Mouse (Mus musculus) hindbrain, embryonic 10.5 days (tissue): ENCODE measurements at regions not wholly inside any gene's neighbourhood (a gene's known extent, or its start where the extent isn't known, plus 50 kb on each side); places are given as distances from the start of the nearest gene placed in this dataset.

ENCODE experiments used
- DNase-seq: peaks from one replicate; pipeline ENCODE4 v3.0.0-alpha.2; 2017; ENCODE audit warnings: low spot score
- H3K27ac ChIP-seq: fragments of 300-500 bp; sonication (generic); 2 replicates; pipeline ENCODE4 v1.5.1; 2016; ENCODE audit warnings: mild to moderate bottlenecking, moderate library complexity
- H3K27me3 ChIP-seq: fragments of 300-500 bp; sonication (generic); 2 replicates; pipeline ENCODE4 v1.6.1; 2016; ENCODE audit warnings: mild to moderate bottlenecking; ENCODE audit not compliant: poor library complexity, insufficient read depth, severe bottlenecking
- H3K36me3 ChIP-seq: fragments of 300-500 bp; sonication (generic); 2 replicates; pipeline ENCODE4 v1.6.1; 2016; ENCODE audit warnings: mild to moderate bottlenecking, moderate library complexity
- H3K4me1 ChIP-seq: fragments of 300-500 bp; sonication (generic); replicated peaks from 2 replicates; pipeline ENCODE4 v1.6.1; 2016; ENCODE audit warnings: mild to moderate bottlenecking
- H3K4me3 ChIP-seq: fragments of 300-500 bp; sonication (generic); 2 replicates; pipeline ENCODE4 v1.5.1; 2016; ENCODE audit warnings: mild to moderate bottlenecking, moderate library complexity
- H3K9me3 ChIP-seq: fragments of 300-500 bp; sonication (generic); 2 replicates; pipeline ENCODE4 v1.6.1; 2016; ENCODE audit warnings: mild to moderate bottlenecking, moderate library complexity
- WGBS: fragments of 180-500 bp; shearing (Covaris S2); methylation state at CpG from one replicate; pipeline ENCODE4 v1.1.7; 2016; 5-methylcytosine and 5-hydroxymethylcytosine counted together

- no peaks in the 10 kb centered on the region for H3K9me3 ChIP-seq
- no peaks in the 10 kb centered on the region for H3K36me3 ChIP-seq
- 62% methylated on average over 10 of the region's 10 CpGs for WGBS
- no peak overlapping the region for H3K4me3 ChIP-seq
- H3K4me1 ChIP-seq = no peaks in the 10 kb centered on the region
- H3K27ac ChIP-seq = no peak overlapping the region
- no peaks in the 10 kb centered on the region for H3K27me3 ChIP-seq
- DNase-seq = no peak
Measured at GRCm38 (mm10) chr14:28714598-28714997, 210.0 kb downstream of the Wnt5a start.

GRCm38 (mm10) chr14:28720545-28720944 lies 216.0 kb downstream of the Wnt5a start:
- H3K9me3 ChIP-seq = no peaks in the 10 kb centered on the region
- no peaks in the 10 kb centered on the region for H3K4me1 ChIP-seq
- DNase-seq = no peak
- H3K36me3 ChIP-seq = no peaks in the 10 kb centered on the region
- no peak overlapping the region for H3K27ac ChIP-seq
- no peaks in the 10 kb centered on the region for H3K27me3 ChIP-seq
- 93% methylated on average over 3 of the region's 3 CpGs for WGBS
- H3K4me3 ChIP-seq = no peak overlapping the region

DNA sequence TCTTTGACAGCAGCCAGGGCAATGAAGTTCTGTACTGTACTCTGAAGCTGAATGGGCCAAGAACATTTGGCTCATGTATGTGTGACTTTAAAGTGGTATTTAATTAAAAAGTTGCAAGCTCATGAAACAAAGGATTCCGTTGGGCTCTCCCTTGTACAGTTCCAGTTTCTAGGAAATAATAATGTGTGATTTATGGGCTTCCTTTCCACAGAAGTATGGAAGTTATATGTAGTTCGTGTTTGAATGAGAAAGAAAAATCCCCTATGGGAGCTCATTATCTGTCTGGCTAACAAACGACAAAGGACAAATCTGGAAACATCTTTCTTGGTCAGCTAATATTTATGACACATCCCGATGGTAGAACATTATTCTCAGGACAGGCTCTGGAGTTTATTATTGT lies 221.1 kb downstream of the Wnt5a start:
- DNase-seq = no peak
- H3K4me1 ChIP-seq = no peaks in the 10 kb centered on the region
- H3K36me3 ChIP-seq = no peaks in the 10 kb centered on the region
- no peaks in the 10 kb centered on the region for H3K27me3 ChIP-seq
- no peak overlapping the region for H3K4me3 ChIP-seq
- H3K27ac ChIP-seq = no peak overlapping the region
- 87% methylated on average over 4 of the region's 4 CpGs for WGBS
- H3K9me3 ChIP-seq = no peaks in the 10 kb centered on the region

DNA sequence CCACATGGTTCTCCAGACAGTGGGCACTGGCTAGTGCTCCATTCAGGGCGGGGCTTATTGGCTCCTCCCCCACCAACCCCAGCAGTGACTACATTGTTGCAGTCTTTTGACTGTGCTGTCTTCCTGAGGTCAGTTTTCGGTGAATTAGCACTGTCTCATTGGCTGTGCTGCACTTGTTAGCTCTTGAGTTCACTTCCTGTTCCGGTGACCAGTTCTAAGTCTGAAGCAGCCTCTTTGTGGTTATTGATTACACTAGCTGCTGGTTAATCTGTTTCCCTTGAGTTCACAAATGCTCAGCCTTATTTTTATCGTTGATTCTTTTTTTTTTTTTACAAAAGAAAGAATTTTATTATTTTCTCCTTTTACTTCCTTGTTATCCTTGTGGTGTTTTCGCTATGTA lies 228.9 kb downstream of the Wnt5a start:
- H3K36me3 ChIP-seq = no peaks in the 10 kb centered on the region
- no peaks in the 10 kb centered on the region for H3K9me3 ChIP-seq
- WGBS = 74% methylated on average over 5 of the region's 5 CpGs
- H3K4me3 ChIP-seq = no peak overlapping the region
- H3K27me3 ChIP-seq = no peaks in the 10 kb centered on the region
- no peak for DNase-seq
- H3K27ac ChIP-seq = no peak overlapping the region
- H3K4me1 ChIP-seq = no peaks in the 10 kb centered on the region

DNA sequence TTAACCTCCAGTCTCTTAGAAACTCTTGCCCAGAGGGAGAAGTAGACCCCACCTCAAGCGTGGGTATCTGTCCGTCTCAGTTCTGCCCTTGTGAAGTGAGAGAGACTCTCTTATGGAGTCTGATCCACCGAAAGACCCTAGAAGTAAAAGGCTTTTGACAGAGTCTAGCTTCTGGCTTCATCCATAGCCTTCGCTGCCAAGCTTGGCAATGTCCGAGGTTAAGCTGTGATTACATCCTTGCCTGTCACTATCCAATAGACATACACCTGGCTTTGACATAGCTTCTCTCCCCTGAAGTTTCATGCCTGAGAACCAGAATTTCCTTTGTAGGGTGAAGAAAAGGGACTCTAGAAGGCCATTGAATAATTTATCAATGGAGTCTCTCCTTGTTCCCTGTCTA lies 230.9 kb downstream of the Wnt5a start:
- no peak for DNase-seq
- H3K27me3 ChIP-seq = no peaks in the 10 kb centered on the region
- no peaks in the 10 kb centered on the region for H3K4me1 ChIP-seq
- 91% methylated on average over 5 of the region's 5 CpGs for WGBS
- H3K9me3 ChIP-seq = no peaks in the 10 kb centered on the region
- no peaks in the 10 kb centered on the region for H3K36me3 ChIP-seq
- H3K27ac ChIP-seq = no peak overlapping the region
- H3K4me3 ChIP-seq = no peak overlapping the region

DNA sequence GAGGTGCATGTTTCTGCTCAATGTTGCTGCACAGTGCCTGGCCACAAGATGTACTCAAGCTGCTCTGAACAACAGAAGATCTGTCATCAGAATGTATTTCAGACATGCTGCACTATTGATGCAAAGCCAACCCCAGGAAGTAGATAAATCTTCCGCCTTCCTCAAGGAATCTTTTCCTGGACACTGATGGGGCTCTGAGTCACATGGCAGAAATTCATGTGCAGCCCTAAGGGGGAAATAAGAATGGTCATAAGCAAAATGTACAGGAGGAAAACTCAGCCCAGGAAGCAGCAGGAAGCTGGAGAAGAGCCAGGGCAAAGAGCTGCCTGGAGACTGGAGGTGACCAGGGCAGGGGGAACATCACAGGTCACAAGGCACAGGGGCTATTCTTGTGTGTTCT lies 235.5 kb downstream of the Wnt5a start:
- H3K9me3 ChIP-seq = no peaks in the 10 kb centered on the region
- H3K4me3 ChIP-seq = no peak overlapping the region
- no peak for DNase-seq
- no peak overlapping the region for H3K27ac ChIP-seq
- H3K4me1 ChIP-seq = no peaks in the 10 kb centered on the region
- 94% methylated on average over 1 of the region's 1 CpGs for WGBS
- no peaks in the 10 kb centered on the region for H3K36me3 ChIP-seq
- H3K27me3 ChIP-seq = no peaks in the 10 kb centered on the region

GRCm38 (mm10) chr14:28741418-28741817 lies 236.9 kb downstream of the Wnt5a start:
- H3K4me1 ChIP-seq = no peaks in the 10 kb centered on the region
- WGBS = 91% methylated on average over 2 of the region's 2 CpGs
- no peaks in the 10 kb centered on the region for H3K27me3 ChIP-seq
- no peak for DNase-seq
- H3K27ac ChIP-seq = no peak overlapping the region
- no peaks in the 10 kb centered on the region for H3K9me3 ChIP-seq
- no peak overlapping the region for H3K4me3 ChIP-seq
- no peaks in the 10 kb centered on the region for H3K36me3 ChIP-seq

- Histone ChIP-seq H3K4me1 (no peaks in the 10 kb centered on the region), H3K36me3 (no peaks in the 10 kb centered on the region), H3K4me3 (no peak overlapping the region), H3K27ac (no peak overlapping the region), H3K27me3 (no peaks in the 10 kb centered on the region), H3K9me3 (no peaks in the 10 kb centered on the region)
- WGBS = 90% methylated on average over 4 of the region's 4 CpGs
- no peak for DNase-seq
Measured at GRCm38 (mm10) chr14:28743673-28744072, 239.1 kb downstream of the Wnt5a start.

DNA sequence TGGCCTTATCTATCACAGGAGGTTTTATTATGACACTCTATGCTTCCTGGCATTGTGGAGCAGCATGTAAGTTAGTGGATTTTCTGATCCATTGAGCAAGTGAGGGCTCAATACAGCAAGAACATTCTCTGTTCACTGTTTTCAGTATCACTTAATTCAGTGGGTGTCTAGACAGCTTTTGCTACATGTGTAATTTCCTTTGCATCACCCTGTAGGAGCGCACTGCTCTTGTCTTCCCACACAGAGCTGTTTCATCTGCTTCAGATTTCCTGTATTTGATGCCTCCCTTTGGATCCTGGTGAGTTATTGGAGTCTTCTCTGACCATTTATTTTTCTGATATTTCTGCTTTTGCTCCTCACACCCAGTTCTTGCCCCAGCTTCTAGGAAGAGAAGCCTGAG lies 245.8 kb downstream of the Wnt5a start:
- Histone ChIP-seq H3K4me1 (no peaks in the 10 kb centered on the region), H3K9me3 (no peaks in the 10 kb centered on the region), H3K36me3 (no peaks in the 10 kb centered on the region), H3K4me3 (no peak overlapping the region), H3K27me3 (no peaks in the 10 kb centered on the region), H3K27ac (no peak overlapping the region)
- no peak for DNase-seq
- 88% methylated on average over 1 of the region's 1 CpGs for WGBS

DNA sequence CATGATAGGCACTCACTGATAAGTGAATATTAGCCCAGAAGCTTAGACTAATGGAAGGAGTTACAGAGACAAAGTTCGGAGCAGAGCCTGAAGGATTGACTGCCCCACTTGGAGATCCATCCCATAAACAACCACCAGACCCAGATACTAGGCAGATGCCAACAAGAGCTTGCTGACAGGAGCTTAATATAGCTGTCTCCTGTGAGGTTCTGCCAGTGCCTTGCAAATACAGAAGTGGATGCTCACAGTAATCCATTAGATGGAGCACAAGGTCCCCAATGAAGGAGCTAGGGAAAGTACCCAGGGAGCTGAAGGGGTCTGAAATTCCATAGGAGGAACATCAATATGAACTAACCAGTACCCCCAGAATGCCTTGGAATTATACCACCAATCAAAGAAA lies 252.8 kb upstream of the Lrtm1 start:
- WGBS = 93% methylated on average over 1 of the region's 1 CpGs
- Histone ChIP-seq H3K4me3 (no peak overlapping the region), H3K9me3 (no peaks in the 10 kb centered on the region), H3K27ac (no peak overlapping the region), H3K4me1 (no peaks in the 10 kb centered on the region), H3K27me3 (no peaks in the 10 kb centered on the region), H3K36me3 (no peaks in the 10 kb centered on the region)
- DNase-seq = no peak

DNA sequence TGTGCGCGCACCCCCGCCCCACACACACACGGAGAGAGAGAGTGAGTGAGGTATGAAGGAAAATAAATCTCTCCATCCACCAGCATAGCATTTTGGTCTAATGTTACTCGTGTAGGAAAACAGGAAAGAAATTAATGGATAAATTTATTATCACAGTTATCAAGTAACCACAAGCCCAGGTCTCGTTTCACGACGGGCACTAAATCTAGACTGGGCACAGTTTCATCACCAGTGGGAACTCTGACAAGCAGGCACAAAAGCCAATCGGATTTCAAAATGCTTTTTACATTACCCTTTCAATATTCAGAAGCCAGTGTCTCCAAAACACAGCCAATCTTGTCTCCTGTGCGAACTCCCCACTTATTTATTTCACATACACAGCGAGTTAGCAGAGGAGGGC lies 244.9 kb upstream of the Lrtm1 start:
- no peak overlapping the region for H3K27ac ChIP-seq
- H3K27me3 ChIP-seq = no peaks in the 10 kb centered on the region
- no peaks in the 10 kb centered on the region for H3K4me1 ChIP-seq
- H3K4me3 ChIP-seq = no peak overlapping the region
- WGBS = 88% methylated on average over 11 of the region's 11 CpGs
- no peaks in the 10 kb centered on the region for H3K36me3 ChIP-seq
- no peak for DNase-seq
- no peaks in the 10 kb centered on the region for H3K9me3 ChIP-seq

GRCm38 (mm10) chr14:28775686-28776085 lies 242.3 kb upstream of the Lrtm1 start:
- 90% methylated on average over 1 of the region's 1 CpGs for WGBS
- DNase-seq = no peak

GRCm38 (mm10) chr14:28777791-28778190 lies 240.2 kb upstream of the Lrtm1 start:
- Histone ChIP-seq H3K27ac (no peak overlapping the region), H3K4me1 (no peaks in the 10 kb centered on the region), H3K9me3 (no peaks in the 10 kb centered on the region), H3K4me3 (no peak overlapping the region), H3K27me3 (no peaks in the 10 kb centered on the region), H3K36me3 (no peaks in the 10 kb centered on the region)
- DNase-seq = no peak
- 88% methylated on average over 8 of the region's 8 CpGs for WGBS

More at GRCm38 (mm10) chr14:28775686-28776085, 242.3 kb upstream of the Lrtm1 start:
- Histone ChIP-seq H3K27me3 (no peaks in the 10 kb centered on the region), H3K4me1 (no peaks in the 10 kb centered on the region), H3K27ac (no peak overlapping the region), H3K9me3 (no peaks in the 10 kb centered on the region), H3K36me3 (no peaks in the 10 kb centered on the region), H3K4me3 (no peak overlapping the region)

DNA sequence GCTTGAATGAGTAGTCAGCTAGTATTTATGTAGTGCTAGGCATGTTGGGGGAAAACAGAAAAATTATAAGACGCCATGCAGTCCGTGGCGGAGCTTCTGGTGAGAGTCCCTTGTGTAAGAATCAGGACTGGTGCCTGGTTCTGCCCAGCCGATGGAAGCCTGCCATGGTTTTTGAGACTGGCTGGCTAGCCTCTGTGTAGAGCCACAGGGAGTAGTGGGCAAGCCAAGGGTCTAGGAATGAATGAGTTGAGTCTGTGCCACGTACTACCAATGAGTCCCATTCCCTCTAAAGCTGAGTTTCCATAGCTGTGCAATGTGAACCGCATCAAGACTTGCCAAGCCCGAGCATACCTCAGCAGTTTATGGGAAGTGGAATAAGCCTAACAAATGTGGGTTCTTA lies 236.3 kb upstream of the Lrtm1 start:
- no peaks in the 10 kb centered on the region for H3K9me3 ChIP-seq
- no peak for DNase-seq
- H3K4me3 ChIP-seq = no peak overlapping the region
- H3K27me3 ChIP-seq = no peaks in the 10 kb centered on the region; the same call in 1 of the 2 replicates
- no peaks in the 10 kb centered on the region for H3K36me3 ChIP-seq
- WGBS = 90% methylated on average over 7 of the region's 7 CpGs
- H3K4me1 ChIP-seq = no peaks in the 10 kb centered on the region
- H3K27ac ChIP-seq = no peak overlapping the region
